Mouse (Mus musculus): ENCODE measurements around the gene Col5a1. TPM values are rescaled to one million over a fixed set of nuclear protein-coding genes. Genes with fewer than 3 reads are reported as not detected.

Gene Col5a1
- polyA plus RNA-seq, 1 experiment from 2014 or later = 83.2 TPM

- TF ChIP-seq CTCF (IDR thresholded peaks at IDR 0.05; ENCODE audit: low read depth) = no peak
- Histone ChIP-seq H3K27me3 (ENCODE audit: insufficient read depth, low read length) (no peaks in the 10 kb centered on the region), H3K36me3 (ENCODE audit: insufficient read depth) (no peaks in the 10 kb centered on the region), H3K27ac (ENCODE audit: low read depth) (no peak overlapping the region), H3K9ac (no peak overlapping the region), H3K4me1 (ENCODE audit: insufficient read depth) (peaks cover 10% of the 10 kb centered on the region), H3K9me3 (ENCODE audit: low read depth, low read length) (no peaks in the 10 kb centered on the region), H3K4me2 (no peak overlapping the region), H3K4me3 (ENCODE audit: low read depth, low read length) (no peak overlapping the region)
- DNase-seq (no peak), ATAC-seq (ENCODE audit: insufficient read depth) (no peak)
- 68% methylated on average over 7 of the region's 7 CpGs for WGBS
These were observed 2.9 kb upstream of the Col5a1 start for GRCm38 (mm10) chr2:27883276-27883675.

- H3K27ac ChIP-seq (ENCODE audit: low read depth) = peak overlapping the region; percentile 93
- peaks cover 22% of the 10 kb centered on the region for H3K4me1 ChIP-seq (ENCODE audit: insufficient read depth)
- H3K9ac ChIP-seq = peak overlapping the region; percentile 89
- H3K4me3 ChIP-seq (ENCODE audit: low read depth, low read length) = peak overlapping the region; percentile 82
- ATAC-seq (ENCODE audit: insufficient read depth) = peak; percentile 81
- 5% methylated on average over 12 of the region's 12 CpGs for WGBS
- no peaks in the 10 kb centered on the region for H3K27me3 ChIP-seq (ENCODE audit: insufficient read depth, low read length)
- peak; percentile 35 for TF ChIP-seq CTCF (IDR thresholded peaks at IDR 0.05; ENCODE audit: low read depth)
- DNase-seq = peak; percentile 87
- peaks cover 3% of the 10 kb centered on the region; the same call in 1 of the 2 replicates for H3K36me3 ChIP-seq (ENCODE audit: insufficient read depth)
- no peaks in the 10 kb centered on the region for H3K9me3 ChIP-seq (ENCODE audit: low read depth, low read length)
- H3K4me2 ChIP-seq = peak overlapping the region; percentile 79
These were observed 623 bp upstream of the Col5a1 start for GRCm38 (mm10) chr2:27885456-27886147.

- peak overlapping the region; percentile 93 for H3K27ac ChIP-seq (ENCODE audit: low read depth)
These were observed 609 bp downstream of the Col5a1 start for GRCm38 (mm10) chr2:27886608-27887460.

GRCm38 (mm10) chr2:27887461-27888264 is 1.4 kb downstream of the Col5a1 start:
- Histone ChIP-seq H3K27me3 (ENCODE audit: insufficient read depth, low read length) (no peaks in the 10 kb centered on the region), H3K4me1 (ENCODE audit: insufficient read depth) (peaks cover 22% of the 10 kb centered on the region), H3K9ac (peak overlapping the region; percentile 89), H3K4me2 (peak overlapping the region; percentile 79), H3K9me3 (ENCODE audit: low read depth, low read length) (no peaks in the 10 kb centered on the region), H3K27ac (ENCODE audit: low read depth) (peak overlapping the region; percentile 93), H3K4me3 (ENCODE audit: low read depth, low read length) (peak overlapping the region; percentile 82), H3K36me3 (ENCODE audit: insufficient read depth) (peaks cover 8% of the 10 kb centered on the region; the same call in 1 of the 2 replicates)
- no peak for DNase-seq
- ATAC-seq (ENCODE audit: insufficient read depth) = no peak
- WGBS = 15% methylated on average over 11 of the region's 11 CpGs
- TF ChIP-seq CTCF (IDR thresholded peaks at IDR 0.05; ENCODE audit: low read depth) = no peak

More at GRCm38 (mm10) chr2:27886608-27887460, 609 bp downstream of the Col5a1 start:
- Histone ChIP-seq H3K4me3 (ENCODE audit: low read depth, low read length) (peak overlapping the region; percentile 82), H3K4me1 (ENCODE audit: insufficient read depth) (peaks cover 22% of the 10 kb centered on the region), H3K36me3 (ENCODE audit: insufficient read depth) (peaks cover 8% of the 10 kb centered on the region; the same call in 1 of the 2 replicates), H3K9ac (peak overlapping the region; percentile 89), H3K9me3 (ENCODE audit: low read depth, low read length) (no peaks in the 10 kb centered on the region), H3K4me2 (peak overlapping the region; percentile 79), H3K27me3 (ENCODE audit: insufficient read depth, low read length) (no peaks in the 10 kb centered on the region)
- peak; percentile 71 for TF ChIP-seq CTCF (IDR thresholded peaks at IDR 0.05; ENCODE audit: low read depth)
- DNase-seq = peak; percentile 88
- peak; percentile 26 for ATAC-seq (ENCODE audit: insufficient read depth)
- under 1% methylated on average over 67 of the region's 67 CpGs for whole genome bisulfite sequencing

- H3K4me1 ChIP-seq (ENCODE audit: insufficient read depth) = peaks cover 22% of the 10 kb centered on the region
- peak overlapping the region; percentile 89 for H3K9ac ChIP-seq
- H3K4me2 ChIP-seq = peak overlapping the region; percentile 79
- peak overlapping the region; percentile 82 for H3K4me3 ChIP-seq (ENCODE audit: low read depth, low read length)
- no peak for TF ChIP-seq CTCF (IDR thresholded peaks at IDR 0.05; ENCODE audit: low read depth)
- peak overlapping the region; percentile 93 for H3K27ac ChIP-seq (ENCODE audit: low read depth)
- peak; percentile 96 for DNase-seq
- ATAC-seq (ENCODE audit: insufficient read depth) = peak; percentile 39
- 8% methylated on average over 10 of the region's 10 CpGs for WGBS
- H3K27me3 ChIP-seq (ENCODE audit: insufficient read depth, low read length) = no peaks in the 10 kb centered on the region
- H3K9me3 ChIP-seq (ENCODE audit: low read depth, low read length) = no peaks in the 10 kb centered on the region
- peaks cover 8% of the 10 kb centered on the region; the same call in 1 of the 2 replicates for H3K36me3 ChIP-seq (ENCODE audit: insufficient read depth)
These were observed 2.6 kb downstream of the Col5a1 start for GRCm38 (mm10) chr2:27888603-27889545.
